10 mouse cellular contexts compared by ENCODE assay signal in genomic region chr3:51539567-51540408, GRCm38 (mm10). TPM values are rescaled to one million over a fixed set of nuclear protein-coding genes. Genes with fewer than 3 reads are reported as not detected.
DNase-seq lines count a peak whose midpoint lies in the region; ATAC-seq and TF ChIP-seq lines count a peak whose summit lies in the region.
"Had no signal": no experiment of that assay in that cellular context is flagged by ENCODE, and none has a peak within 500 bp of the region (broad histone marks: within the 10 kb centered on the region; RNA-seq: fewer than 3 reads in every experiment).

No protein-coding gene starts in this region.

- peaks cover 69% of the 10 kb centered on the region for H3K36me3 ChIP-seq in kidney, embryonic 15.5 days
- peaks cover 61% of the 10 kb centered on the region for H3K36me3 ChIP-seq in midbrain, embryonic 14.5 days (ENCODE audit: control insufficient read depth, insufficient read depth, low read length)

- WGBS in kidney, embryonic 15.5 days: 61% methylated on average over 15 of the region's 15 CpGs
- 57% methylated on average over 15 of the region's 15 CpGs for WGBS in midbrain, embryonic 14.5 days

- H3K9me3 ChIP-seq in kidney, embryonic 15.5 days (replicated peaks): no peaks in the 10 kb centered on the region
- H3K9me3 ChIP-seq in midbrain, embryonic 14.5 days (ENCODE audit: control insufficient read depth, low read length): no peaks in the 10 kb centered on the region
- H3K9me3 ChIP-seq: embryonic facial prominence, embryonic 13.5 days; megakaryocyte, embryonic 14.5 days had no signal

- H3K9ac ChIP-seq in kidney, embryonic 15.5 days: no peak overlapping the region
- no peak overlapping the region for H3K9ac ChIP-seq in midbrain, embryonic 14.5 days (replicated peaks; ENCODE audit: low read length)
- H3K9ac ChIP-seq: embryonic facial prominence, embryonic 13.5 days had no signal

- intact Hi-C loops in heart, postnatal 10 days (cut with DNase I): no loop called here
- intact Hi-C loops in left cerebral cortex, adult 2 months (cut with DNase I): no loop called here

- ATAC-seq in kidney, embryonic 15.5 days (replicated peaks; ENCODE audit: low FRiP score): no peak; the same call in 1 of the 2 replicates
- no peak for ATAC-seq in midbrain, embryonic 14.5 days (ENCODE audit: low FRiP score, low TSS enrichment)

- H3K4me2 ChIP-seq in kidney, embryonic 15.5 days: no peak overlapping the region
- H3K4me2 ChIP-seq in midbrain, embryonic 14.5 days (ENCODE audit: low read length): no peak overlapping the region
- H3K4me2 ChIP-seq: embryonic facial prominence, embryonic 13.5 days had no signal

- no peak overlapping the region for H3K27ac ChIP-seq in kidney, embryonic 15.5 days
- no peak overlapping the region for H3K27ac ChIP-seq in left cerebral cortex, adult 2 months
- H3K27ac ChIP-seq in midbrain, embryonic 14.5 days (replicated peaks; ENCODE audit: low read depth, low read length): no peak overlapping the region
- H3K27ac ChIP-seq: embryonic facial prominence, embryonic 13.5 days had no signal

- DNase-seq in kidney, adult 18-20 months: peak; percentile 75
- DNase-seq in adrenal gland, postnatal 10 days: peak; percentile 89
- peak; percentile 76 for DNase-seq in embryo, embryonic 11 days
- DNase-seq in heart, postnatal 10 days: peak; percentile 64 to 88
- DNase-seq in left cerebral cortex, adult 2 months (ENCODE audit: extremely low spot score in 1 of 2, low spot score in 2 of 2): peak; percentile 39 to 68
- peak; percentile 75 for DNase-seq in midbrain, embryonic 14.5 days
- DNase-seq in testis, postnatal 10 days (ENCODE audit: low spot score): peak; percentile 90

- no peak overlapping the region for H3K4me3 ChIP-seq in kidney, embryonic 15.5 days (replicated peaks)
- H3K4me3 ChIP-seq in left cerebral cortex, adult 2 months: no peak overlapping the region
- H3K4me3 ChIP-seq in midbrain, embryonic 14.5 days (replicated peaks; ENCODE audit: low read depth, low read length): no peak overlapping the region
- H3K4me3 ChIP-seq: embryonic facial prominence, embryonic 13.5 days; megakaryocyte, embryonic 14.5 days had no signal

- H3K27me3 ChIP-seq in kidney, embryonic 15.5 days: no peaks in the 10 kb centered on the region
- H3K27me3 ChIP-seq in midbrain, embryonic 14.5 days (ENCODE audit: control insufficient read depth, insufficient read depth, low read length): no peaks in the 10 kb centered on the region
- H3K27me3 ChIP-seq: embryonic facial prominence, embryonic 13.5 days; megakaryocyte, embryonic 14.5 days had no signal

- peak; percentile 69 for TF ChIP-seq CTCF in left cerebral cortex, adult 2 months (IDR thresholded peaks at IDR 0.05)

- H3K4me1 ChIP-seq in kidney, embryonic 15.5 days: no peaks in the 10 kb centered on the region
- no peaks in the 10 kb centered on the region for H3K4me1 ChIP-seq in midbrain, embryonic 14.5 days (ENCODE audit: control insufficient read depth, insufficient read depth, low read length)
- H3K4me1 ChIP-seq: embryonic facial prominence, embryonic 13.5 days had no signal

RNA-seq across cellular contexts. Expression of gene Setd7, which starts 20.9 kb away (rescaled TPM):
- 3.0 and 4.6 TPM in 2 replicates for polyA plus RNA-seq in kidney, embryonic 15.5 days (2015; fragmentation: Nextera tagmentation; extraction: Ambion mirVana)
- total RNA-seq in adrenal gland, postnatal 10 days (2021): 10 to 100 TPM; 30.9 to 32.6 TPM
- total RNA-seq in heart, postnatal 10 days (2021): 10 to 100 TPM; 57.0 to 67.0 TPM
- total RNA-seq in left cerebral cortex, adult 2 months (2021): 100 to 1,000 TPM; 133 to 143 TPM
- 3.4 and 3.6 TPM in 2 replicates for polyA plus RNA-seq in midbrain, embryonic 14.5 days (2014; fragmentation: Nextera tagmentation; extraction: Ambion mirVana)

RNA-seq across cellular contexts. Expression of gene Rab33b, which starts 56.1 kb away (rescaled TPM):
- polyA plus RNA-seq in kidney, embryonic 15.5 days (2015; fragmentation: Nextera tagmentation; extraction: Ambion mirVana): 20.0 and 20.1 TPM in 2 replicates
- 10 to 100 TPM; 13.8 to 14.6 TPM for total RNA-seq in adrenal gland, postnatal 10 days (2021)
- total RNA-seq in heart, postnatal 10 days (2021): 10 to 100 TPM in 1 of 2 experiments, 1 to 10 TPM in 1; 9.8 to 13.9 TPM
- 10 to 100 TPM; 19.2 to 20.8 TPM for total RNA-seq in left cerebral cortex, adult 2 months (2021)
- polyA plus RNA-seq in midbrain, embryonic 14.5 days (2014; fragmentation: Nextera tagmentation; extraction: Ambion mirVana): 22.2 and 30.3 TPM in 2 replicates
